30 mouse cellular contexts compared by ENCODE assay signal in genomic region chr2:119229775-119230704, GRCm38 (mm10). TPM values are rescaled to one million over a fixed set of nuclear protein-coding genes. Genes with fewer than 3 reads are reported as not detected.
DNase-seq lines count a peak whose midpoint lies in the region; ATAC-seq and TF ChIP-seq lines count a peak whose summit lies in the region.
"Had no signal": no experiment of that assay in that cellular context is flagged by ENCODE, and none has a peak within 500 bp of the region (broad histone marks: within the 10 kb centered on the region; RNA-seq: fewer than 3 reads in every experiment).

Ppp1r14d (minus strand) TSS chr2:119229906.

- H3K27me3 ChIP-seq in kidney, embryonic 16.5 days (ENCODE audit: insufficient read depth, low read length) = no peaks in the 10 kb centered on the region
- no peaks in the 10 kb centered on the region for H3K27me3 ChIP-seq in lung, postnatal 0 days (replicated peaks; ENCODE audit: insufficient read depth, low read length)
- no peaks in the 10 kb centered on the region for H3K27me3 ChIP-seq in intestine, postnatal 0 days (replicated peaks; ENCODE audit: control insufficient read depth, insufficient read depth, low read length)
- no peaks in the 10 kb centered on the region for H3K27me3 ChIP-seq in small intestine, adult 2 months (ENCODE audit: control insufficient read depth, insufficient read depth, low read length)
- H3K27me3 ChIP-seq: neural tube, embryonic 12.5 days; Patski had no signal

- TF ChIP-seq CTCF in lung, postnatal 0 days (IDR thresholded peaks at IDR 0.05) = no peak
- no peak for TF ChIP-seq CTCF in intestine, postnatal 0 days (IDR thresholded peaks at IDR 0.05; ENCODE audit: low read depth)
- no peak for TF ChIP-seq CTCF in small intestine, adult 2 months (IDR thresholded peaks at IDR 0.05; ENCODE audit: extremely low read depth, insufficient read length, insufficient replicate concordance, low read depth, low read length)

- TF ChIP-seq EP300 in lung, postnatal 0 days (IDR thresholded peaks at IDR 0.05) = no peak

- TF ChIP-seq POLR2A in small intestine, adult 2 months (IDR thresholded peaks at IDR 0.05; ENCODE audit: low read depth, low read length) = no peak

- DNase-seq in kidney, adult 11 months = peak; percentile 56
- DNase-seq in lung, postnatal 0 days (ENCODE audit: low spot score) = peak; percentile 30
- DNase-seq in lung, postnatal 14 days = no peak
- no peak for DNase-seq in gastrocnemius, postnatal 14 days
- DNase-seq: adrenal gland, postnatal 14 days; cerebellum, adult 2 months; cerebellum, postnatal 25 days; heart, adult 11 months; liver; midbrain, embryonic 14.5 days; right cerebral cortex, postnatal 14 days; spleen, adult 18-20 months had no signal

- 57% methylated on average over 6 of the region's 6 CpGs for WGBS in kidney, embryonic 16.5 days
- WGBS in lung, postnatal 0 days = 52% methylated on average over 6 of the region's 6 CpGs
- WGBS in intestine, postnatal 0 days = 28% methylated on average over 6 of the region's 6 CpGs
- WGBS in small intestine, adult 2 months = 24% methylated on average over 6 of the region's 6 CpGs

- H3K27ac ChIP-seq in kidney, embryonic 16.5 days (ENCODE audit: low read length) = no peak within 1 kb of the TSS
- no peak within 1 kb of the TSS for H3K27ac ChIP-seq in lung, postnatal 0 days (ENCODE audit: low read length)
- H3K27ac ChIP-seq in intestine, postnatal 0 days (ENCODE audit: low read depth, low read length) = peak within 1 kb of the TSS; percentile 91
- peak within 1 kb of the TSS; percentile 92 for H3K27ac ChIP-seq in small intestine, adult 2 months (ENCODE audit: insufficient read depth, low read depth, low read length)
- H3K27ac ChIP-seq: embryonic facial prominence, embryonic 12.5 days; hindbrain, embryonic 10.5 days; hindbrain, postnatal 0 days; limb, embryonic 10.5 days; liver, embryonic 15.5 days; neural tube, embryonic 12.5 days had no signal

- H3K4me1 ChIP-seq in kidney, embryonic 16.5 days (ENCODE audit: insufficient read depth, low read length) = no peaks in the 10 kb centered on the region
- no peaks in the 10 kb centered on the region for H3K4me1 ChIP-seq in lung, postnatal 0 days (ENCODE audit: insufficient read depth, low read depth, low read length)
- H3K4me1 ChIP-seq in intestine, postnatal 0 days (replicated peaks; ENCODE audit: control insufficient read depth, insufficient read depth, low read length) = no peaks in the 10 kb centered on the region
- peaks cover 14% of the 10 kb centered on the region for H3K4me1 ChIP-seq in small intestine, adult 2 months (ENCODE audit: control insufficient read depth, insufficient read depth, insufficient read length, low read length)
- H3K4me1 ChIP-seq: embryonic facial prominence, embryonic 12.5 days; liver, embryonic 15.5 days; neural tube, embryonic 12.5 days had no signal

- no peaks in the 10 kb centered on the region for H3K9me3 ChIP-seq in kidney, embryonic 16.5 days (ENCODE audit: low read length)
- H3K9me3 ChIP-seq in lung, postnatal 0 days (ENCODE audit: low read length) = no peaks in the 10 kb centered on the region
- H3K9me3 ChIP-seq in intestine, postnatal 0 days (ENCODE audit: control insufficient read depth) = no peaks in the 10 kb centered on the region
- H3K9me3 ChIP-seq: embryonic facial prominence, embryonic 12.5 days; hindbrain, embryonic 10.5 days; limb, embryonic 10.5 days; liver, embryonic 15.5 days; neural tube, embryonic 12.5 days had no signal

- no peak within 1 kb of the TSS for H3K9ac ChIP-seq in kidney, embryonic 16.5 days (replicated peaks; ENCODE audit: low read length)
- H3K9ac ChIP-seq in lung, postnatal 0 days (replicated peaks; ENCODE audit: low read depth) = no peak within 1 kb of the TSS
- peak within 1 kb of the TSS; percentile 45 for H3K9ac ChIP-seq in intestine, postnatal 0 days (ENCODE audit: low read depth, low read length)
- H3K9ac ChIP-seq: embryonic facial prominence, embryonic 12.5 days; liver, embryonic 15.5 days; neural tube, embryonic 12.5 days had no signal

- no peaks in the 10 kb centered on the region for H3K36me3 ChIP-seq in kidney, embryonic 16.5 days (ENCODE audit: insufficient read depth, low read length)
- H3K36me3 ChIP-seq in lung, postnatal 0 days (ENCODE audit: insufficient read depth, low read length) = no peaks in the 10 kb centered on the region
- H3K36me3 ChIP-seq in intestine, postnatal 0 days (ENCODE audit: control insufficient read depth, insufficient read depth) = no peaks in the 10 kb centered on the region
- no peaks in the 10 kb centered on the region; the same call in 1 of the 2 replicates for H3K36me3 ChIP-seq in small intestine, adult 2 months (ENCODE audit: control insufficient read depth, insufficient read depth, low read length)
- H3K36me3 ChIP-seq: embryonic facial prominence, embryonic 12.5 days; hindbrain, embryonic 10.5 days; limb, embryonic 10.5 days; liver, embryonic 15.5 days; neural tube, embryonic 12.5 days had no signal

- no peak within 1 kb of the TSS for H3K4me2 ChIP-seq in kidney, embryonic 16.5 days (replicated peaks; ENCODE audit: low read depth, low read length)
- no peak within 1 kb of the TSS for H3K4me2 ChIP-seq in lung, postnatal 0 days (replicated peaks; ENCODE audit: low read depth, low read length)
- peak within 1 kb of the TSS; percentile 64 for H3K4me2 ChIP-seq in intestine, postnatal 0 days (replicated peaks; ENCODE audit: low read depth)
- H3K4me2 ChIP-seq: embryonic facial prominence, embryonic 12.5 days; heart, embryonic 11.5 days; liver, embryonic 15.5 days; neural tube, embryonic 12.5 days had no signal

- intact Hi-C loops in gastrocnemius, postnatal 14 days (cut with DNase I; ENCODE audit: low total_unique reads) = no loop called here

- ATAC-seq in kidney, embryonic 16.5 days (ENCODE audit: low FRiP score, low TSS enrichment) = no peak
- ATAC-seq in lung, postnatal 0 days = peak; percentile 33; the same call in 1 of the 2 replicates
- ATAC-seq in intestine, postnatal 0 days = peak; percentile 70
- ATAC-seq in inflammation-experienced regulatory T-cells, adult 6 months = no peak
- ATAC-seq: hindbrain, postnatal 0 days; Patski had no signal

- H3K4me3 ChIP-seq in kidney, embryonic 16.5 days (ENCODE audit: low read length) = no peak within 1 kb of the TSS
- no peak within 1 kb of the TSS for H3K4me3 ChIP-seq in lung, postnatal 0 days (ENCODE audit: low read depth, low read length)
- H3K4me3 ChIP-seq in intestine, postnatal 0 days (ENCODE audit: low read depth, low read length) = peak within 1 kb of the TSS; percentile 35
- H3K4me3 ChIP-seq in small intestine, adult 2 months (ENCODE audit: low read depth, low read length) = peak within 1 kb of the TSS; percentile 76
- H3K4me3 ChIP-seq: embryonic facial prominence, embryonic 12.5 days; hindbrain, embryonic 10.5 days; limb, embryonic 10.5 days; liver, embryonic 15.5 days; neural tube, embryonic 12.5 days had no signal

RNA-seq across cellular contexts. Expression of gene Ppp1r14d, which starts in this region (rescaled TPM):
- 1.0 and 1.2 TPM in 2 replicates for polyA plus RNA-seq in kidney, embryonic 16.5 days (2015; fragmentation: Nextera tagmentation; extraction: Ambion mirVana)
- 2.1 and 2.2 TPM in 2 replicates for polyA plus RNA-seq in lung, postnatal 0 days (2015; fragmentation: Nextera tagmentation; extraction: Ambion mirVana)
- polyA plus RNA-seq in intestine, postnatal 0 days (2015; fragmentation: Nextera tagmentation; extraction: Ambion mirVana) = 78.7 and 84.7 TPM in 2 replicates
- polyA plus RNA-seq in small intestine, adult 2 months (2012; rRNA removed) = 124 and 296 TPM in 2 replicates
- not detected for total RNA-seq in gastrocnemius, postnatal 14 days (2021)
- polyA plus RNA-seq in inflammation-experienced regulatory T-cells, adult 6 months (2017; shearing (Covaris generic)) = not detected
- total RNA-seq: adrenal gland, postnatal 14 days; gastrocnemius, adult 18-20 months; hindbrain, postnatal 0 days; layer of hippocampus, adult 18-20 months; layer of hippocampus, postnatal 25 days; megakaryocyte-erythroid progenitor cell, adult 5-6 weeks had no signal
- polyA plus RNA-seq: cerebellum, adult 2 months; forebrain, embryonic 11.5 days; heart, embryonic 11.5 days; heart, postnatal 0 days; hindbrain, embryonic 10.5 days; hindbrain, postnatal 0 days; limb, embryonic 10.5 days; liver, embryonic 15.5 days; midbrain, embryonic 14.5 days; neural tube, embryonic 12.5 days; Patski had no signal

Comparison
In these comparisons a context has a peak if more than half of its experiments do, and no peak if none do; other contexts are left out.
1. RNA of gene Ppp1r14d (polyA plus RNA-seq): 124 to 296 TPM in small intestine, adult 2 months and 78.7 to 84.7 TPM in intestine, postnatal 0 days; 2.1 to 2.2 TPM in lung, postnatal 0 days, 1.0 to 1.2 TPM in kidney, embryonic 16.5 days and not detected in inflammation-experienced regulatory T-cells, adult 6 months; every median in the first group is over 10 times any median in the second.
2. DNase-seq: peak in kidney, adult 11 months (single experiment) and lung, postnatal 0 days (single experiment); none in lung, postnatal 14 days (single experiment) and gastrocnemius, postnatal 14 days (single experiment).
3. ATAC-seq: peak in lung, postnatal 0 days (single experiment) and intestine, postnatal 0 days (single experiment); none in kidney, embryonic 16.5 days (single experiment) and inflammation-experienced regulatory T-cells, adult 6 months (single experiment).
4. H3K27ac ChIP-seq: peak in intestine, postnatal 0 days (single experiment) and small intestine, adult 2 months (single experiment); none in kidney, embryonic 16.5 days (single experiment) and lung, postnatal 0 days (single experiment).
5. H3K4me3 ChIP-seq: peak in intestine, postnatal 0 days (single experiment) and small intestine, adult 2 months (single experiment); none in kidney, embryonic 16.5 days (single experiment) and lung, postnatal 0 days (single experiment).